Mouse (Mus musculus): Measurements from ENCODE around the gene Slc47a2.

GRCm38 (mm10) chr11:61266551-61267533 lies 75.8 kb downstream of the Slc47a2 start, which contains the start of gene Aldh3a2:
- TF ChIP-seq CTCF (conservative IDR thresholded peaks at IDR 0.05; ENCODE audit: low read length) = no peak
- no peak for TF ChIP-seq NANOG (IDR thresholded peaks at IDR 0.05; ENCODE audit: borderline replicate concordance, low read length)
